Mouse (Mus musculus): ENCODE measurements around the gene Tmem160.

- TF ChIP-seq EP300 (IDR thresholded peaks at IDR 0.05) (no peak), CTCF (IDR thresholded peaks at IDR 0.05) (no peak)
Measured at GRCm38 (mm10) chr7:16465568-16465967, 13.0 kb downstream of the Tmem160 start.

Measured in lung, postnatal 0 days (tissue).